Mouse (Mus musculus) kidney, postnatal 0 days (tissue): ENCODE measurements around the gene Tbc1d2b. TPM values are rescaled to one million over a fixed set of nuclear protein-coding genes. Genes with fewer than 3 reads are reported as not detected.

Source experiments
- ATAC-seq: fragments of 200-750 bp; cut with Nextera tagmentation; replicated peaks from 2 replicates; pipeline ENCODE4 v1.8.0; 2017; ENCODE audit warnings: low read depth, moderate number of reproducible peaks, moderate TSS enrichment, moderate library complexity; ENCODE audit not compliant: low FRiP score
- DNase-seq: peaks from one replicate; pipeline ENCODE4 v3.0.0-alpha.2; 2016; ENCODE audit warnings: low spot score
- H3K27ac ChIP-seq: fragments of 300-500 bp; sonication (generic); 2 replicates; pipeline ENCODE4 v1.5.1; 2014; ENCODE audit warnings: mild to moderate bottlenecking
- H3K27me3 ChIP-seq: fragments of 300-500 bp; sonication (generic); 2 replicates; pipeline ENCODE4 v1.6.1; 2014; ENCODE audit warnings: low read length, mixed read lengths; ENCODE audit not compliant: insufficient read depth
- H3K36me3 ChIP-seq: fragments of 300-500 bp; sonication (generic); 2 replicates; pipeline ENCODE4 v1.6.1; 2014; ENCODE audit warnings: low read length, mixed read lengths; ENCODE audit not compliant: insufficient read depth
- H3K4me1 ChIP-seq: fragments of 300-500 bp; sonication (generic); replicated peaks from 2 replicates; pipeline ENCODE4 v1.6.1; 2014; ENCODE audit warnings: antibody characterized with exemption, low read length, mixed read lengths; ENCODE audit not compliant: insufficient read depth
- H3K4me2 ChIP-seq: fragments of 300-500 bp; sonication (generic); 2 replicates; pipeline ENCODE4 v1.6.1; 2014; ENCODE audit warnings: mild to moderate bottlenecking, low read length, moderate library complexity, mixed read lengths
- H3K4me3 ChIP-seq: fragments of 300-500 bp; sonication (generic); replicated peaks from 2 replicates; pipeline ENCODE4 v1.5.1; 2014; ENCODE audit warnings: low read depth, low read length
- H3K9ac ChIP-seq: fragments of 300-500 bp; sonication (generic); 2 replicates; pipeline ENCODE4 v1.6.1; 2014; ENCODE audit warnings: low read depth, low read length
- H3K9me3 ChIP-seq: fragments of 300-500 bp; sonication (generic); replicated peaks from 2 replicates; pipeline ENCODE4 v1.6.1; 2016; ENCODE audit warnings: low read length, inconsistent platforms, mixed read lengths
- CTCF ChIP-seq: IDR thresholded peaks from 2 replicates; pipeline ENCODE4 v1.5.1; 2016; ENCODE audit warnings: antibody characterized with exemption, low read depth, mild to moderate bottlenecking, moderate library complexity
- WGBS: fragments of 180-500 bp; shearing (Covaris S2); extraction: QIAGEN DNeasy Blood & Tissue Kit; methylation state at CpG from one replicate; pipeline ENCODE4 v1.1.7; 2014; 5-methylcytosine and 5-hydroxymethylcytosine counted together
- polyA plus RNA-seq: library from polyadenylated mRNA; unstranded; fragments of >200 nt; fragmentation: Nextera tagmentation; extraction: Ambion mirVana; gene quantifications from 2 replicates; pipeline ENCODE4 v1.2.1, GENCODE M21; 2015

The Tbc1d2b gene
- polyA plus RNA-seq, 1 experiment from 2014 or later = 8.4 TPM

- H3K36me3 ChIP-seq = no peaks in the 10 kb centered on the region
- DNase-seq (no peak), ATAC-seq (no peak)
- no peaks in the 10 kb centered on the region for H3K9me3 ChIP-seq
- no peak overlapping the region for H3K27ac ChIP-seq
- 83% methylated on average over 5 of the region's 5 CpGs for WGBS
- no peak overlapping the region for H3K9ac ChIP-seq
- H3K4me1 ChIP-seq = no peaks in the 10 kb centered on the region
- no peak for TF ChIP-seq CTCF
- no peak overlapping the region for H3K4me2 ChIP-seq
- H3K27me3 ChIP-seq = no peaks in the 10 kb centered on the region
- no peak overlapping the region for H3K4me3 ChIP-seq
These were observed 81.2 kb downstream of the Tbc1d2b start for GRCm38 (mm10) chr9:90189391-90189790.

DNA sequence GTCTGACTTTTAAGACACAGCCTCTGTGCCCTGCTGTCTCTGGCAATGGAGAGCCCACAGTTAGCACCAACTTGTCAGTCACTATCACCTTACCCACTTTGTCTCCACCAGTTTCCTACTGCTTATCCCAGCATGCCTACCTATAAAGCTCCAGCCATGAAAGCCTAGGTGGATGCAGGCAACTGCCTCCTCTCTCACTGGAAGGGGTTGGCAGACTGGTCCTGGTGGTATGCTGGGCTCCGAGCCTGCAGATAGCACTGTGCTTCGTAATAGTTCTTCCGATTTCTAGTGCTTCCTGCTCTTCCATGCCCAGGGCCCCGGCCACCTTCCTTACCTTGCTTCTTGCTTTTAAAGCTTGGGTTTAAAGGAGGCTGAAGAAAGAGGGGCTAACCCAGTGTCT is 81.7 kb downstream of the Tbc1d2b start:
- DNase-seq (no peak), ATAC-seq (no peak)
- Histone ChIP-seq H3K9ac (no peak overlapping the region), H3K9me3 (no peaks in the 10 kb centered on the region), H3K4me1 (no peaks in the 10 kb centered on the region), H3K27me3 (no peaks in the 10 kb centered on the region), H3K4me2 (no peak overlapping the region), H3K36me3 (no peaks in the 10 kb centered on the region), H3K4me3 (no peak overlapping the region), H3K27ac (no peak overlapping the region)
- TF ChIP-seq CTCF = no peak
- 94% methylated on average over 4 of the region's 4 CpGs for WGBS

GRCm38 (mm10) chr9:90185356-90185910 is 85.2 kb downstream of the Tbc1d2b start:
- Histone ChIP-seq H3K27me3 (no peaks in the 10 kb centered on the region), H3K4me3 (no peak overlapping the region), H3K9me3 (no peaks in the 10 kb centered on the region), H3K4me1 (no peaks in the 10 kb centered on the region), H3K4me2 (no peak overlapping the region), H3K9ac (no peak overlapping the region), H3K36me3 (no peaks in the 10 kb centered on the region), H3K27ac (no peak overlapping the region)
- DNase-seq (no peak), ATAC-seq (no peak)
- no peak for TF ChIP-seq CTCF
- WGBS = 81% methylated on average over 8 of the region's 8 CpGs

GRCm38 (mm10) chr9:90184116-90184515 is 86.5 kb downstream of the Tbc1d2b start:
- no peak overlapping the region for H3K27ac ChIP-seq
- no peak overlapping the region for H3K4me2 ChIP-seq
- TF ChIP-seq CTCF = no peak
- DNase-seq (peak; percentile 47), ATAC-seq (peak; percentile 25; the same call in 1 of the 2 replicates)
- no peak overlapping the region for H3K9ac ChIP-seq
- no peaks in the 10 kb centered on the region for H3K9me3 ChIP-seq
- no peaks in the 10 kb centered on the region for H3K27me3 ChIP-seq
- no peaks in the 10 kb centered on the region for H3K4me1 ChIP-seq
- 0 out of 2 replicates have a peak, but pooled peaks cover 4% of the 10 kb centered on the region for H3K36me3 ChIP-seq
- WGBS = 37% methylated on average over 8 of the region's 8 CpGs
- H3K4me3 ChIP-seq = no peak overlapping the region

- 61% methylated on average over 3 of the region's 3 CpGs for WGBS
- H3K4me3 ChIP-seq = no peak overlapping the region
These were observed 87.1 kb downstream of the Tbc1d2b start for GRCm38 (mm10) chr9:90183550-90183949.

GRCm38 (mm10) chr9:90182636-90183421 is 87.8 kb downstream of the Tbc1d2b start:
- H3K9ac ChIP-seq = no peak overlapping the region
- no peak for TF ChIP-seq CTCF
- no peak overlapping the region for H3K27ac ChIP-seq
- WGBS = 82% methylated on average over 18 of the region's 18 CpGs
- H3K9me3 ChIP-seq = no peaks in the 10 kb centered on the region
- no peak overlapping the region for H3K4me2 ChIP-seq
- peaks cover 8% of the 10 kb centered on the region; the same call in 1 of the 2 replicates for H3K36me3 ChIP-seq
- no peak for ATAC-seq
- H3K4me1 ChIP-seq = no peaks in the 10 kb centered on the region
- no peak for DNase-seq
- no peaks in the 10 kb centered on the region for H3K27me3 ChIP-seq
- H3K4me3 ChIP-seq = no peak overlapping the region

More at GRCm38 (mm10) chr9:90183550-90183949, 87.1 kb downstream of the Tbc1d2b start:
- H3K9me3 ChIP-seq = no peaks in the 10 kb centered on the region
- TF ChIP-seq CTCF = no peak
- no peak overlapping the region for H3K4me2 ChIP-seq
- H3K9ac ChIP-seq = no peak overlapping the region
- H3K4me1 ChIP-seq = no peaks in the 10 kb centered on the region
- DNase-seq (no peak), ATAC-seq (no peak)
- no peak overlapping the region for H3K27ac ChIP-seq
- 0 out of 2 replicates have a peak, but pooled peaks cover 6% of the 10 kb centered on the region for H3K36me3 ChIP-seq
- H3K27me3 ChIP-seq = no peaks in the 10 kb centered on the region
